Mouse (Mus musculus): ENCODE measurements at regions not wholly inside any gene's neighbourhood (a gene's known extent, or its start where the extent isn't known, plus 50 kb on each side); places are given as distances from the start of the nearest gene placed in this dataset.
"Not testable (repeated sequence)": the region's sequence is repeated elsewhere in the genome, so short reads cannot be mapped to it uniquely, and the experiment has no call there.

- Histone ChIP-seq H3K9ac (ENCODE audit: low read length) (no peak overlapping the region), H3K4me3 (ENCODE audit: low read depth, low read length) (no peak overlapping the region), H3K36me3 (ENCODE audit: control insufficient read depth, insufficient read depth, low read length) (no peaks in the 10 kb centered on the region), H3K27ac (ENCODE audit: low read depth, low read length) (no peak overlapping the region), H3K4me1 (ENCODE audit: control insufficient read depth, insufficient read depth, low read length) (no peaks in the 10 kb centered on the region), H3K4me2 (ENCODE audit: low read depth) (no peak overlapping the region), H3K9me3 (ENCODE audit: control insufficient read depth, low read length) (no peaks in the 10 kb centered on the region), H3K27me3 (ENCODE audit: control insufficient read depth, insufficient read depth, low read length) (no peaks in the 10 kb centered on the region)
- ATAC-seq (ENCODE audit: insufficient read depth, low FRiP score, low TSS enrichment) (no peak), DNase-seq (ENCODE audit: low spot score) (no peak)
- 84% methylated on average over 2 of the region's 2 CpGs for WGBS
Measured at GRCm38 (mm10) chr1:128508816-128509461, 83.2 kb downstream of the Cxcr4 start.

- H3K27ac ChIP-seq (ENCODE audit: low read depth, low read length) = no peak overlapping the region
- WGBS = 81% methylated on average over 4 of the region's 4 CpGs
- ATAC-seq (ENCODE audit: insufficient read depth, low FRiP score, low TSS enrichment) = no peak
Measured at GRCm38 (mm10) chr1:128506551-128507313, 85.4 kb downstream of the Cxcr4 start.

GRCm38 (mm10) chr1:128504371-128504770 lies 87.2 kb upstream of the Dars start:
- Histone ChIP-seq H3K36me3 (ENCODE audit: control insufficient read depth, insufficient read depth, low read length) (no peaks in the 10 kb centered on the region), H3K27ac (ENCODE audit: low read depth, low read length) (no peak overlapping the region), H3K9ac (ENCODE audit: low read length) (no peak overlapping the region), H3K27me3 (ENCODE audit: control insufficient read depth, insufficient read depth, low read length) (no peaks in the 10 kb centered on the region), H3K4me1 (ENCODE audit: control insufficient read depth, insufficient read depth, low read length) (no peaks in the 10 kb centered on the region), H3K4me3 (ENCODE audit: low read depth, low read length) (no peak overlapping the region), H3K4me2 (ENCODE audit: low read depth) (no peak overlapping the region), H3K9me3 (ENCODE audit: control insufficient read depth, low read length) (no peaks in the 10 kb centered on the region)
- 67% methylated on average over 4 of the region's 4 CpGs for WGBS
- ATAC-seq (ENCODE audit: insufficient read depth, low FRiP score, low TSS enrichment) (no peak), DNase-seq (ENCODE audit: low spot score) (no peak)

More at GRCm38 (mm10) chr1:128506551-128507313, 85.4 kb downstream of the Cxcr4 start:
- H3K9ac ChIP-seq (ENCODE audit: low read length) = no peak overlapping the region
- H3K4me2 ChIP-seq (ENCODE audit: low read depth) = no peak overlapping the region
- no peaks in the 10 kb centered on the region for H3K27me3 ChIP-seq (ENCODE audit: control insufficient read depth, insufficient read depth, low read length)
- no peaks in the 10 kb centered on the region for H3K4me1 ChIP-seq (ENCODE audit: control insufficient read depth, insufficient read depth, low read length)
- no peaks in the 10 kb centered on the region for H3K36me3 ChIP-seq (ENCODE audit: control insufficient read depth, insufficient read depth, low read length)
- H3K9me3 ChIP-seq (ENCODE audit: control insufficient read depth, low read length) = no peaks in the 10 kb centered on the region
- no peak overlapping the region for H3K4me3 ChIP-seq (ENCODE audit: low read depth, low read length)
- no peak for DNase-seq (ENCODE audit: low spot score)

- Histone ChIP-seq H3K27ac (ENCODE audit: low read depth, low read length) (no peak overlapping the region), H3K4me1 (ENCODE audit: control insufficient read depth, insufficient read depth, low read length) (no peaks in the 10 kb centered on the region), H3K36me3 (ENCODE audit: control insufficient read depth, insufficient read depth, low read length) (no peaks in the 10 kb centered on the region), H3K27me3 (ENCODE audit: control insufficient read depth, insufficient read depth, low read length) (no peaks in the 10 kb centered on the region), H3K9me3 (ENCODE audit: control insufficient read depth, low read length) (no peaks in the 10 kb centered on the region), H3K4me3 (ENCODE audit: low read depth, low read length) (no peak overlapping the region), H3K4me2 (ENCODE audit: low read depth) (no peak overlapping the region), H3K9ac (ENCODE audit: low read length) (no peak overlapping the region)
- WGBS = 76% methylated on average over 9 of the region's 9 CpGs
- no peak for DNase-seq (ENCODE audit: low spot score)
- no peak for ATAC-seq (ENCODE audit: insufficient read depth, low FRiP score, low TSS enrichment)
Measured at GRCm38 (mm10) chr1:128498042-128498772, 81.0 kb upstream of the Dars start.

GRCm38 (mm10) chr1:128492251-128492650 lies 75.1 kb upstream of the Dars start:
- Histone ChIP-seq H3K27ac (ENCODE audit: low read depth, low read length) (no peak overlapping the region), H3K27me3 (ENCODE audit: control insufficient read depth, insufficient read depth, low read length) (no peaks in the 10 kb centered on the region), H3K4me1 (ENCODE audit: control insufficient read depth, insufficient read depth, low read length) (no peaks in the 10 kb centered on the region), H3K9ac (ENCODE audit: low read length) (no peak overlapping the region), H3K36me3 (ENCODE audit: control insufficient read depth, insufficient read depth, low read length) (no peaks in the 10 kb centered on the region), H3K9me3 (ENCODE audit: control insufficient read depth, low read length) (no peaks in the 10 kb centered on the region), H3K4me2 (ENCODE audit: low read depth) (no peak overlapping the region), H3K4me3 (ENCODE audit: low read depth, low read length) (no peak overlapping the region)
- no peak for ATAC-seq (ENCODE audit: insufficient read depth, low FRiP score, low TSS enrichment)
- 96% methylated on average over 2 of the region's 2 CpGs for WGBS
- DNase-seq (ENCODE audit: low spot score) = no peak

- H3K4me3 ChIP-seq (ENCODE audit: low read depth, low read length); ATAC-seq (ENCODE audit: insufficient read depth, low FRiP score, low TSS enrichment); H3K27me3 ChIP-seq (ENCODE audit: control insufficient read depth, insufficient read depth, low read length); H3K9me3 ChIP-seq (ENCODE audit: control insufficient read depth, low read length); DNase-seq (ENCODE audit: low spot score); H3K36me3 ChIP-seq (ENCODE audit: control insufficient read depth, insufficient read depth, low read length); H3K27ac ChIP-seq (ENCODE audit: low read depth, low read length); H3K4me2 ChIP-seq (ENCODE audit: low read depth); H3K4me1 ChIP-seq (ENCODE audit: control insufficient read depth, insufficient read depth, low read length); H3K9ac ChIP-seq (ENCODE audit: low read length): not testable (repeated sequence)
- WGBS = 81% methylated on average over 2 of the region's 4 CpGs
Measured at GRCm38 (mm10) chr1:128487181-128487580, 70.0 kb upstream of the Dars start.

GRCm38 (mm10) chr1:128478376-128478775 lies 61.2 kb upstream of the Dars start:
- Histone ChIP-seq H3K27me3 (ENCODE audit: control insufficient read depth, insufficient read depth, low read length) (no peaks in the 10 kb centered on the region), H3K4me2 (ENCODE audit: low read depth) (no peak overlapping the region), H3K4me1 (ENCODE audit: control insufficient read depth, insufficient read depth, low read length) (peaks cover 2% of the 10 kb centered on the region; the same call in 1 of the 2 replicates), H3K9me3 (ENCODE audit: control insufficient read depth, low read length) (no peaks in the 10 kb centered on the region), H3K4me3 (ENCODE audit: low read depth, low read length) (no peak overlapping the region), H3K27ac (ENCODE audit: low read depth, low read length) (no peak overlapping the region), H3K9ac (ENCODE audit: low read length) (no peak overlapping the region), H3K36me3 (ENCODE audit: control insufficient read depth, insufficient read depth, low read length) (no peaks in the 10 kb centered on the region)
- WGBS = 71% methylated on average over 6 of the region's 6 CpGs
- ATAC-seq (ENCODE audit: insufficient read depth, low FRiP score, low TSS enrichment) = no peak
- DNase-seq (ENCODE audit: low spot score) = no peak

- Histone ChIP-seq H3K4me1 (ENCODE audit: control insufficient read depth, insufficient read depth, low read length) (peaks cover 3% of the 10 kb centered on the region; the same call in 1 of the 2 replicates), H3K27me3 (ENCODE audit: control insufficient read depth, insufficient read depth, low read length) (no peaks in the 10 kb centered on the region), H3K36me3 (ENCODE audit: control insufficient read depth, insufficient read depth, low read length) (no peaks in the 10 kb centered on the region), H3K4me3 (ENCODE audit: low read depth, low read length) (no peak overlapping the region), H3K27ac (ENCODE audit: low read depth, low read length) (no peak overlapping the region), H3K4me2 (ENCODE audit: low read depth) (no peak overlapping the region), H3K9ac (ENCODE audit: low read length) (no peak overlapping the region), H3K9me3 (ENCODE audit: control insufficient read depth, low read length) (no peaks in the 10 kb centered on the region)
- DNase-seq (ENCODE audit: low spot score) = no peak
- no peak for ATAC-seq (ENCODE audit: insufficient read depth, low FRiP score, low TSS enrichment)
- WGBS = 95% methylated on average over 2 of the region's 2 CpGs
Measured at GRCm38 (mm10) chr1:128477653-128478052, 60.5 kb upstream of the Dars start.
